ENCODE assay signal across 8 mouse cellular contexts in the genomic region with DNA sequence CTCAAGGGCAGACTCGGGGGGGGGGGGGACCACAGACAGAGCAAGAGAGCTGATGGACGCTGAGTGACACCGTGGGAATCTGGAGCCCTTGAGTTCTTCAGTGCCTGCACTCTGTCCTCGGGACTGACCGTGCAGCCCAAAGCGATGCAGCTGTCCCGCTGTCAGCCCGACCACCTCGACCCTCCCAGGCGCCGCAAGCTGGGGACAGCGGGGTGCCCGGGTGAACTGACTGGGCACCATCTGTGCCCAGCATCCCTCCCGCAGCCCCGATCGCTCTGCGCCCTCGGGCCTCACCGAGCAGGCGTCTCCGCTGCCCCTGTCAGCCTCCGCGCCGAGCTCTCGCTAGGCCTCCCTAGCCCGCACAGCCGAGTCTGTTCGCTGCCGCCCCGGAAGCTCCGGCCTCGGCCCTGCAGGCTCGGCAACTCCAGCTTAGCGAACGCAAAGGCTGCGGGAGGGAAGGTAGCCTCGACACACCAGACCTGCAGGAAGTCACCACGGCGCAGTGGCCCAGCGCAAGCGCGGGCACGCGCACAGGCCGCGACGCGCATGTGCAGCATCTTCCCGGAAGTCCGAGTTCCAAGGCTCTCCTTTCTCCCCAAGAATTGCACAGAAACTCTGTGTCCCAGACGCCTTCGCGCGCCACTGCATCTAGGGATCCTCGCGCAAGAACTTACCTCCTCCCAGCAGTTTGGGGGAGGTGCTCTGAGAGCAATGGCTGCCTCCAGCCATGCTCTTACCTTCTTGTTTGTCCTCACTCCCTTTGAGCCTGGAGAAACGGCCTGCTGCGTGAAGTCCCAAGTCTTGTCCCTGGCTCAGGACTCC. TPM values are rescaled to one million over a fixed set of nuclear protein-coding genes. Genes with fewer than 3 reads are reported as not detected.
DNase-seq lines count a peak whose midpoint lies in the region; ATAC-seq and TF ChIP-seq lines count a peak whose summit lies in the region.

Gene Rbak (minus strand): TSS at position 521 of the 822 bp plus-strand sequence.
Gene Spdye4b (plus strand): TSS at position 763 of the 822 bp plus-strand sequence.

- peaks cover 3% of the 10 kb centered on the region for H3K9me3 ChIP-seq in ES-Bruce4 (replicated peaks; ENCODE audit: control insufficient read depth, insufficient read depth, low read length, poor library complexity, severe bottlenecking)
- H3K9me3 ChIP-seq in forebrain, embryonic 14.5 days (replicated peaks; ENCODE audit: control insufficient read depth, low read length), result no peaks in the 10 kb centered on the region; the same call in 1 of the 2 replicates
- no peaks in the 10 kb centered on the region for H3K9me3 ChIP-seq in neural tube, embryonic 15.5 days (replicated peaks)

- H3K9ac ChIP-seq in ES-Bruce4 (ENCODE audit: low read depth, poor library complexity, severe bottlenecking), result peak within 1 kb of the TSS; percentile 55
- H3K9ac ChIP-seq in forebrain, embryonic 14.5 days (ENCODE audit: low read length), result peak within 1 kb of the TSS; percentile 93
- H3K9ac ChIP-seq in neural tube, embryonic 15.5 days (replicated peaks), result peak within 1 kb of the TSS; percentile 94

- intact Hi-C loops in heart, postnatal 14 days (cut with DNase I), result loop anchor here (2.0 to 5.0 kb wide), 2 partner anchors 54 to 122 kb away; partner anchors contain the start of gene Zfp12

- no peaks in the 10 kb centered on the region for H3K4me1 ChIP-seq in ES-Bruce4 (ENCODE audit: control insufficient read depth, insufficient read depth, low read length)
- peaks cover 11% of the 10 kb centered on the region for H3K4me1 ChIP-seq in forebrain, embryonic 14.5 days (ENCODE audit: control insufficient read depth, insufficient read depth, low read length)
- peaks cover 14% of the 10 kb centered on the region for H3K4me1 ChIP-seq in neural tube, embryonic 15.5 days

- DNase-seq in cerebellum, adult 11 months, result peak; percentile 92
- peak; percentile 99 for DNase-seq in forebrain, embryonic 14.5 days (ENCODE audit: low spot score)
- DNase-seq in heart, postnatal 14 days, result peak; percentile 91 to 92
- peak; percentile 95 for DNase-seq in layer of hippocampus, adult 11-12 months (ENCODE audit: low spot score)
- DNase-seq in lung, adult 18-20 months, result peak; percentile 94 to 96
- peak; percentile 94 for DNase-seq in testis, postnatal 14 days (ENCODE audit: low spot score)

- no peak for TF ChIP-seq CTCF in ES-Bruce4 (IDR thresholded peaks at IDR 0.05; ENCODE audit: low read depth, low read length)

- no peak within 1 kb of the TSS for H3K27ac ChIP-seq in ES-Bruce4 (ENCODE audit: insufficient read depth, low read length)
- H3K27ac ChIP-seq in forebrain, embryonic 14.5 days (ENCODE audit: low read depth, low read length), result peak within 1 kb of the TSS; percentile 84
- H3K27ac ChIP-seq in neural tube, embryonic 15.5 days (replicated peaks), result peak within 1 kb of the TSS; percentile 91

- WGBS in forebrain, embryonic 14.5 days, result under 1% methylated on average over 54 of the region's 58 CpGs
- under 1% methylated on average over 58 of the region's 58 CpGs for WGBS in neural tube, embryonic 15.5 days

- TF ChIP-seq POLR2A in ES-Bruce4 (IDR thresholded peaks at IDR 0.05; ENCODE audit: insufficient read depth, low read length), result no peak

- ATAC-seq in forebrain, embryonic 14.5 days, result peak; percentile 98
- peak; percentile 96 for ATAC-seq in neural tube, embryonic 15.5 days (ENCODE audit: low FRiP score)

- H3K27me3 ChIP-seq in ES-Bruce4 (ENCODE audit: control insufficient read depth, insufficient read depth, low read length, poor library complexity, severe bottlenecking), result no peaks in the 10 kb centered on the region
- H3K27me3 ChIP-seq in forebrain, embryonic 14.5 days (replicated peaks; ENCODE audit: control insufficient read depth, insufficient read depth, low read length), result no peaks in the 10 kb centered on the region
- H3K27me3 ChIP-seq in neural tube, embryonic 15.5 days (replicated peaks), result no peaks in the 10 kb centered on the region

- 0 out of 2 replicates have a peak, but pooled peaks cover 2% of the 10 kb centered on the region for H3K36me3 ChIP-seq in ES-Bruce4 (ENCODE audit: control insufficient read depth, insufficient read depth, low read length, poor library complexity, severe bottlenecking)
- peaks cover 29% of the 10 kb centered on the region for H3K36me3 ChIP-seq in forebrain, embryonic 14.5 days (ENCODE audit: control insufficient read depth, insufficient read depth, low read length)
- H3K36me3 ChIP-seq in neural tube, embryonic 15.5 days, result peaks cover 32% of the 10 kb centered on the region

- no peak for TF ChIP-seq EP300 in ES-Bruce4 (IDR thresholded peaks at IDR 0.05; ENCODE audit: insufficient read depth, low read depth, low read length)

- H3K4me2 ChIP-seq in forebrain, embryonic 14.5 days (ENCODE audit: low read length), result peak within 1 kb of the TSS; percentile 84
- H3K4me2 ChIP-seq in neural tube, embryonic 15.5 days, result peak within 1 kb of the TSS; percentile 80

- H3K4me3 ChIP-seq in ES-Bruce4 (ENCODE audit: low read depth, low read length), result peak within 1 kb of the TSS; percentile 65
- peak within 1 kb of the TSS; percentile 85 for H3K4me3 ChIP-seq in forebrain, embryonic 14.5 days (ENCODE audit: low read depth, low read length)
- H3K4me3 ChIP-seq in neural tube, embryonic 15.5 days (replicated peaks), result peak within 1 kb of the TSS; percentile 79

RNA-seq across cellular contexts. Expression of gene Rbak, which starts in this region (rescaled TPM):
- polyA plus RNA-seq in ES-Bruce4 (2011; ENCODE audit: insufficient read depth, insufficient read length, low read depth, missing spikeins), result 6.5 and 7.9 TPM in 2 replicates
- 8.4 and 9.2 TPM in 2 replicates for polyA plus RNA-seq in forebrain, embryonic 14.5 days (2014; fragmentation: Nextera tagmentation; extraction: Ambion mirVana)
- 1 to 10 TPM; 5.9 to 6.8 TPM for total RNA-seq in heart, postnatal 14 days (2021)
- polyA plus RNA-seq in neural tube, embryonic 15.5 days (2015; fragmentation: Nextera tagmentation; extraction: Ambion mirVana), result 12.7 and 13.1 TPM in 2 replicates

RNA-seq across cellular contexts. Expression of gene Spdye4b, which starts in this region (rescaled TPM):
- polyA plus RNA-seq in ES-Bruce4 (2011; ENCODE audit: insufficient read depth, insufficient read length, low read depth, missing spikeins), result not detected in 2 replicates
- not detected in 2 replicates for polyA plus RNA-seq in forebrain, embryonic 14.5 days (2014; fragmentation: Nextera tagmentation; extraction: Ambion mirVana)
- total RNA-seq in heart, postnatal 14 days (2021), result not detected
- polyA plus RNA-seq in neural tube, embryonic 15.5 days (2015; fragmentation: Nextera tagmentation; extraction: Ambion mirVana), result not detected in 2 replicates
